Mouse (Mus musculus): ENCODE results near the gene Epm2aip1. TPM values are rescaled to one million over a fixed set of nuclear protein-coding genes. Genes with fewer than 3 reads are reported as not detected.

The Epm2aip1 gene
- total and polyA plus RNA-seq, 3 experiments = 9.3 to 12.2 (median 11.4) TPM

DNA sequence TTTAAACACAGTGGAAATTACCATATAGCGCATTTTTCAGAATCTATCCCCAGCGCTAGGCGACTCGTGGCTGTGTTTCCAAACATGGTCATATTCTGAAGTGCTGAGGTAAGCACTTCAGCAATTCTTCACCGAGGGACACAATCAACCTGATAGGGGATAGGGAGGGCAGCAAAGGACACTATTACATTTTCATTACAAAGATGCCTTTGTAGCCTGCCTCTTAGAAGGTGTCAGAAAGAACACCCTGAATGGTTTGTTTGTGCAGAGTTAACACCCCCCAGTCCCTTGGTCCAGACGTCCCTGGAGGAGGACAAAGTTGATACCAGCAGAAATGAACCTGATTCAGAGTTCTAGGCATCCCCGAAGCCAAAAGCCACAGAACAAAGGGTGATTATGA is 24.7 kb downstream of the Epm2aip1 start:
- in situ Hi-C loops (cut with MboI; ENCODE audit: low pct_ligation_motif_present, low pct_unique_long_range_greater_than_20kb, low sequenced_read_pairs) = no loop called here

DNA sequence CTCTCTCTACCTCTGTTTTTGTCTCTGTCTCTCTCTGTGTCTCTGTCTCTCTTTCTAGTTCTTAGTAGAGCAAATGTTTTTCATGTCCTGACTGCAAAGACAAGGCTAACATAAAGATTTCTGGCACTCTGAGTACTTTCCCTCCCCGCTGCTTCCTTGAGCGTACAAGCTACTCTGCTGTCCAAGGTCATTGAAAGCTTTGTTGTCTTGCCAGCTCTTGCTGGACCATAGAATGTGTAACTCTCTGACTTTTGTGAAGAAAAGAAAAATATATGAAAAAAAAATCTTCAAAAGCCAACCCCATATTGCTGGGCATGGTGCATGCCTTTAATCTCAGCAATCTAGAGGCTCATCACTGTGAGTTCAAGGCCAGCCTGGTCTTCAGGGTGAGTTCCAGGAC is 26.9 kb downstream of the Epm2aip1 start:
- Histone ChIP-seq H3K9ac (ENCODE audit: insufficient read depth, low read depth) (no peak overlapping the region), H3K4me1 (ENCODE audit: control insufficient read depth in 1 of 2, insufficient read depth in 2 of 2) (peaks cover 0 to 5% of the 10 kb centered on the region in 2 experiments; a peak in 1 of 4 replicates), H3K4me3 (replicated peaks in 1 of 3; ENCODE audit: low read depth in 2 of 3, low read length in 2 of 3, poor library complexity in 1 of 3) (no peak overlapping the region), H3K27me3 (replicated peaks) (peaks cover 6% of the 10 kb centered on the region), H3K9me3 (replicated peaks; ENCODE audit: low read length) (no peaks in the 10 kb centered on the region), H3K79me2 (replicated peaks; ENCODE audit: control insufficient read depth, extremely low read depth, insufficient read depth, poor library complexity, severe bottlenecking) (no peaks in the 10 kb centered on the region), H3K27ac (ENCODE audit: insufficient read depth, low read depth) (no peak overlapping the region), H3K36me3 (replicated peaks in 1 of 2; ENCODE audit: control insufficient read depth in 1 of 2, insufficient read depth in 1 of 2, low read length in 1 of 2) (no peaks in the 10 kb centered on the region), H3K4me2 (ENCODE audit: insufficient read depth, low read depth, poor library complexity, severe bottlenecking) (no peak overlapping the region)
- no peak for DNase-seq (ENCODE audit: extremely low read depth)
- no peak for TF ChIP-seq USF1 (IDR thresholded peaks at IDR 0.05; ENCODE audit: low read depth, low read length)
- no peak for TF ChIP-seq BHLHE40 (IDR thresholded peaks at IDR 0.05; ENCODE audit: low read depth, low read length)
- no peak for TF ChIP-seq NRF1 (IDR thresholded peaks at IDR 0.05; ENCODE audit: low read depth, low read length)
- TF ChIP-seq RAD21 (IDR thresholded peaks at IDR 0.05; ENCODE audit: low read depth, low read length) = no peak
- no peak for TF ChIP-seq SIN3A (IDR thresholded peaks at IDR 0.05; ENCODE audit: low read length)
- no peak for TF ChIP-seq TBP (conservative IDR thresholded peaks at IDR 0.05; ENCODE audit: low read depth, low read length)
- no peak for TF ChIP-seq UBTF (IDR thresholded peaks at IDR 0.05; ENCODE audit: low read depth, low read length)
- no peak for TF ChIP-seq RCOR1 (conservative IDR thresholded peaks at IDR 0.05; ENCODE audit: low read depth, low read length)
- TF ChIP-seq MXI1 (IDR thresholded peaks at IDR 0.05; ENCODE audit: low read depth, low read length) = no peak
- no peak for TF ChIP-seq MEF2A (IDR thresholded peaks at IDR 0.05; ENCODE audit: borderline replicate concordance, low read depth, low read length)
- TF ChIP-seq ZKSCAN1 (IDR thresholded peaks at IDR 0.05; ENCODE audit: borderline replicate concordance, low read depth, low read length) = no peak
- in situ Hi-C loops (cut with MboI; ENCODE audit: low pct_ligation_motif_present, low pct_unique_long_range_greater_than_20kb, low sequenced_read_pairs) (no loop called here), dilution Hi-C loops (cut with MboI; ENCODE audit: extremely low pct_ligation_motif_present, extremely low pct_unique_long_range_greater_than_20kb, low sequenced_read_pairs) (no loop called here)

More for the DNA sequence above, 24.7 kb downstream of the Epm2aip1 start:
- Histone ChIP-seq H3K79me2 (replicated peaks; ENCODE audit: control insufficient read depth, extremely low read depth, insufficient read depth, poor library complexity, severe bottlenecking) (no peaks in the 10 kb centered on the region), H3K27me3 (replicated peaks) (peaks cover 2% of the 10 kb centered on the region), H3K9ac (ENCODE audit: insufficient read depth, low read depth) (no peak overlapping the region), H3K36me3 (replicated peaks in 1 of 2; ENCODE audit: control insufficient read depth in 1 of 2, insufficient read depth in 1 of 2, low read length in 1 of 2) (no peaks in the 10 kb centered on the region), H3K27ac (ENCODE audit: insufficient read depth, low read depth) (no peak overlapping the region), H3K4me2 (ENCODE audit: insufficient read depth, low read depth, poor library complexity, severe bottlenecking) (no peak overlapping the region), H3K4me1 (ENCODE audit: control insufficient read depth in 1 of 2, insufficient read depth in 2 of 2) (peaks cover 0 to 5% of the 10 kb centered on the region in 2 experiments; a peak in 1 of 4 replicates), H3K4me3 (replicated peaks in 1 of 3; ENCODE audit: low read depth in 2 of 3, low read length in 2 of 3, poor library complexity in 1 of 3) (no peak overlapping the region), H3K9me3 (replicated peaks; ENCODE audit: low read length) (no peaks in the 10 kb centered on the region)
- no peak for DNase-seq (ENCODE audit: extremely low read depth)
- dilution Hi-C loops (cut with MboI; ENCODE audit: extremely low pct_ligation_motif_present, extremely low pct_unique_long_range_greater_than_20kb, low sequenced_read_pairs) = no loop called here
- no peak for TF ChIP-seq RAD21 (IDR thresholded peaks at IDR 0.05; ENCODE audit: low read depth, low read length)
- TF ChIP-seq MAFK (IDR thresholded peaks at IDR 0.05; ENCODE audit: insufficient replicate concordance, low read length) = peak; percentile 54; the same call in 1 of the 2 replicates

DNA sequence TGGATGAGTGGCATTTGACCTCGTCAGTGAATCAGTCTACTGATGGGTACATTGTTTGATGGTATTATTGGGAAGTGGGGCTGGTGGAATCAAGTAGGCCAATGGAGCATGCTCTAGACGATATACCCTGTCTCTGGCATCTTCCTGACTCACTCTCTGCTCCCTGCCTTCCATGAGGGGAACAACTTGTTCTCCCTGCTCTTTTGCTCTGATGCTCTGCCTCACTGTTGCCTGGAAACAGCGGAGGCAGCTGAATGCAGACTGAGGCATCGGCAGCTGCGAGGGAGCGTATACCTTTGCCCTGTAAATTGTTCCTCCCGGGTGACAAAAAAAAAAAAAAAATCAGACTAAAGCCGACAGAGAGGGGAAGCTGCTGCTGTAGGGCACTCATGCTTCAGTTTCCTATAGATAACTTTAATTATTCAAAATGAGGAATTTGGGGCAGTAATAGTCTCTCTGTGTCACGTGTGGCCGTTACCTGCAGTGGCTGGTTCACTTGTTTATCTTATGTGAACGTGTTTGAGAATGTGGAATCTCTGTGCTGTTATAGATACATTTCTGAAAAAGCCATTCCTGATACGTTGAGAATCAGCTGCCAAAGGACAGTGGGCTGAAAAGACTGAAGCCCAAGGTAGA is 30.6 kb downstream of the Epm2aip1 start:
- Histone ChIP-seq H3K4me1 (ENCODE audit: control insufficient read depth in 1 of 2, insufficient read depth in 2 of 2) (no peaks in the 10 kb centered on the region), H3K79me2 (replicated peaks; ENCODE audit: control insufficient read depth, extremely low read depth, insufficient read depth, poor library complexity, severe bottlenecking) (no peaks in the 10 kb centered on the region), H3K27ac (ENCODE audit: insufficient read depth, low read depth) (no peak overlapping the region), H3K27me3 (replicated peaks) (peaks cover 4% of the 10 kb centered on the region), H3K9ac (ENCODE audit: insufficient read depth, low read depth) (no peak overlapping the region), H3K9me3 (replicated peaks; ENCODE audit: low read length) (no peaks in the 10 kb centered on the region), H3K36me3 (replicated peaks in 1 of 2; ENCODE audit: control insufficient read depth in 1 of 2, insufficient read depth in 1 of 2, low read length in 1 of 2) (no peaks in the 10 kb centered on the region), H3K4me2 (ENCODE audit: insufficient read depth, low read depth, poor library complexity, severe bottlenecking) (no peak overlapping the region), H3K4me3 (replicated peaks in 1 of 3; ENCODE audit: low read depth in 2 of 3, low read length in 2 of 3, poor library complexity in 1 of 3) (no peak overlapping the region)
- TF ChIP-seq UBTF (IDR thresholded peaks at IDR 0.05; ENCODE audit: low read depth, low read length) (no peak), SIN3A (IDR thresholded peaks at IDR 0.05; ENCODE audit: low read length) (no peak), CHD2 (IDR thresholded peaks at IDR 0.05; ENCODE audit: low read length) (no peak), TBP (conservative IDR thresholded peaks at IDR 0.05; ENCODE audit: low read depth, low read length) (no peak), RAD21 (IDR thresholded peaks at IDR 0.05; ENCODE audit: low read depth, low read length) (no peak)
- no peak for DNase-seq (ENCODE audit: extremely low read depth)
- in situ Hi-C loops (cut with MboI; ENCODE audit: low pct_ligation_motif_present, low pct_unique_long_range_greater_than_20kb, low sequenced_read_pairs) (no loop called here), dilution Hi-C loops (cut with MboI; ENCODE audit: extremely low pct_ligation_motif_present, extremely low pct_unique_long_range_greater_than_20kb, low sequenced_read_pairs) (no loop called here)
